Comparison of ENCODE assay signal across 1 mouse cellular context in the genomic region with DNA sequence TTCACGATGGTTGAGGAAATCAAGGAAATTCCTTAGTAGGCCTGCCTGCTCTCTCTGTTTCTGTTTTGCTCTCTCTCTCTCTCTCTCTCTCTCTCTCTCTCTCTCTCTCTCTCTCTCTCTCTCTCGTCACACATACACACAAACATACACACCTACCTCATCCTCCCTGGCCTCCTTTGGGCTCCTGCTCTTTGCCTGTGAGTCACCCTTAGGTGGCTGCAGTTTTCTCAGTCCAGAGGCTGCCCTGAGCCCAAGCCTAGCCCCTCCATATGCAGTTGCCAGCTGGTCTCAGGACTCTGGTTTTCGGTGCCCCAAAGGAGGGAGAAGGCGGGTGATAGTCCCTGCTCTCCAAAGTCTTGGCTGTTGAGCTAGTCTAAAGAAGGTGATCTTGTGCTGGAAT.
TF ChIP-seq lines count a peak whose summit lies in the region.

No protein-coding gene starts in this region.

TF ChIP-seq in CH12.LX, 34 proteins besides CTCF, POLR2A, EP300 and RAD21:
- no peak for TF ChIP-seq MAFK (IDR thresholded peaks at IDR 0.05; ENCODE audit: insufficient replicate concordance, low read length)
- TF ChIP-seq IRF4 (IDR thresholded peaks at IDR 0.05; ENCODE audit: low read depth, low read length) = no peak; the same call in 1 of the 2 replicates
- TF ChIP-seq PAX5 (IDR thresholded peaks at IDR 0.05; ENCODE audit: low read length) = no peak
- no peak for TF ChIP-seq ZNF384 (IDR thresholded peaks at IDR 0.05; ENCODE audit: low read depth, low read length)
- TF ChIP-seq BHLHE40 (IDR thresholded peaks at IDR 0.05; ENCODE audit: low read depth, low read length) = no peak
- no peak for TF ChIP-seq MYC (IDR thresholded peaks at IDR 0.05; ENCODE audit: low read depth, low read length)
- TF ChIP-seq TBP (conservative IDR thresholded peaks at IDR 0.05; ENCODE audit: low read depth, low read length) = no peak
- no peak for TF ChIP-seq NELFE (IDR thresholded peaks at IDR 0.05; ENCODE audit: low read depth, low read length)
- TF ChIP-seq MEF2A (IDR thresholded peaks at IDR 0.05; ENCODE audit: borderline replicate concordance, low read depth, low read length) = no peak
- no peak for TF ChIP-seq POLR2AphosphoS2 (IDR thresholded peaks at IDR 0.05; ENCODE audit: low read depth, low read length)
- no peak for TF ChIP-seq MAZ (IDR thresholded peaks at IDR 0.05; ENCODE audit: low read depth, low read length)
- no peak for TF ChIP-seq ZC3H11A (IDR thresholded peaks at IDR 0.05; ENCODE audit: low read depth, low read length)
- TF ChIP-seq MXI1 (IDR thresholded peaks at IDR 0.05; ENCODE audit: low read depth, low read length) = no peak
- no peak for TF ChIP-seq CHD2 (IDR thresholded peaks at IDR 0.05; ENCODE audit: low read length)
- no peak for TF ChIP-seq MAX (IDR thresholded peaks at IDR 0.05; ENCODE audit: low read length)
- TF ChIP-seq SMC3 (IDR thresholded peaks at IDR 0.05; ENCODE audit: low read depth, low read length) = no peak
TF ChIP-seq in CH12.LX: peak in this region for 0.
